Mouse (Mus musculus) MEL (cell line): Measurements from ENCODE around the gene Gm49416. TPM values are rescaled to one million over a fixed set of nuclear protein-coding genes. Genes with fewer than 3 reads are reported as not detected.

Experiments used
- DNase-seq: peaks from one replicate; pipeline ENCODE4 v3.0.0; 2011; ENCODE audit warnings: low read depth, low spot score
- H3K27ac ChIP-seq: 2 replicates; pipeline ENCODE4 v1.5.1; 2012; ENCODE audit warnings: low read depth, mild to moderate bottlenecking, control low read depth, low read length, moderate library complexity; ENCODE audit not compliant: control insufficient read depth
- H3K27me3 ChIP-seq, 2 experiments: fragments of 150-350 bp in 1 of 2; sonication (generic) in 1 of 2; 2 replicates each; pipeline ENCODE4 v1.6.1; 2012; ENCODE audit warnings: low read length in 2 of 2, mild to moderate bottlenecking in 2 of 2, improper control_type of control experiment in 1 of 2, moderate library complexity in 1 of 2; ENCODE audit not compliant: insufficient read depth in 2 of 2, control insufficient read depth in 1 of 2
- H3K36me3 ChIP-seq, 2 experiments: 2 replicates each; pipeline ENCODE4 v1.6.1; 2012 to 2014; ENCODE audit warnings: low read length in 2 of 2, improper control_type of control experiment in 1 of 2, inconsistent platforms in 1 of 2, mild to moderate bottlenecking in 1 of 2; ENCODE audit not compliant: insufficient read depth in 2 of 2, control insufficient read depth in 1 of 2
- H3K4me1 ChIP-seq, 2 experiments: fragments of 150-350 bp in 1 of 2; sonication (generic) in 1 of 2; 2 replicates each; pipeline ENCODE4 v1.6.1; 2012; ENCODE audit warnings: low read length in 2 of 2, improper control_type of control experiment in 1 of 2, mild to moderate bottlenecking in 1 of 2; ENCODE audit not compliant: insufficient read depth in 2 of 2, control insufficient read depth in 1 of 2
- H3K4me3 ChIP-seq, 2 experiments: fragments of 150-350 bp in 1 of 2; sonication (generic) in 1 of 2; 2 replicates each; pipeline ENCODE4 v1.5.1; 2012; ENCODE audit warnings: low read depth in 2 of 2, low read length in 2 of 2, mild to moderate bottlenecking in 2 of 2, moderate library complexity in 2 of 2, control low read depth in 1 of 2, improper control_type of control experiment in 1 of 2; ENCODE audit not compliant: control insufficient read depth in 1 of 2, insufficient read depth in 1 of 2
- H3K79me2 ChIP-seq: 2 replicates; pipeline ENCODE4 v1.6.1; 2012; ENCODE audit warnings: mild to moderate bottlenecking, low read length, moderate library complexity; ENCODE audit not compliant: control insufficient read depth, poor library complexity, insufficient read depth
- H3K9ac ChIP-seq: 2 replicates; pipeline ENCODE4 v1.6.1; 2012; ENCODE audit warnings: low read depth, mild to moderate bottlenecking, control low read depth, low read length, moderate library complexity; ENCODE audit not compliant: control insufficient read depth, poor library complexity, severe bottlenecking
- H3K9me3 ChIP-seq: fragments of 150-350 bp; sonication (generic); replicated peaks from 2 replicates; pipeline ENCODE4 v1.6.1; 2012; ENCODE audit warnings: mild to moderate bottlenecking, low read length, improper control_type of control experiment, moderate library complexity; ENCODE audit not compliant: insufficient read depth
- BHLHE40 ChIP-seq: IDR thresholded peaks from 2 replicates; pipeline ENCODE4 v1.6.1; 2012; ENCODE audit warnings: low read depth, mild to moderate bottlenecking, inconsistent platforms, low read length, improper control_type of control experiment, borderline replicate concordance
- CHD1 ChIP-seq: IDR thresholded peaks from 2 replicates; pipeline ENCODE4 v1.6.1; 2012; ENCODE audit warnings: low read depth, mild to moderate bottlenecking, inconsistent platforms, low read length, improper control_type of control experiment
- CHD2 ChIP-seq: IDR thresholded peaks from 2 replicates; pipeline ENCODE4 v1.6.1; 2011; ENCODE audit warnings: low read length, improper control_type of control experiment
- CTCF ChIP-seq, 3 experiments: IDR thresholded peaks in 2 of 3; conservative IDR thresholded peaks in 1 of 3; 2 replicates each; pipeline ENCODE4 v1.5.1; 2011 to 2012; ENCODE audit warnings: low read length in 3 of 3, low read depth in 2 of 3, mild to moderate bottlenecking in 2 of 3, improper control_type of control experiment in 1 of 3, inconsistent platforms in 1 of 3, mixed read lengths in 1 of 3, moderate library complexity in 1 of 3; ENCODE audit not compliant: control insufficient read depth in 1 of 3, insufficient read depth in 1 of 3, poor library complexity in 1 of 3, severe bottlenecking in 1 of 3
- E2F4 ChIP-seq: IDR thresholded peaks from 2 replicates; pipeline ENCODE4 v1.6.1; 2011; ENCODE audit warnings: low read depth, low read length, improper control_type of control experiment, borderline replicate concordance
- ELF1 ChIP-seq: IDR thresholded peaks from 2 replicates; pipeline ENCODE4 v1.6.1; 2014; ENCODE audit warnings: low read depth, mild to moderate bottlenecking, inconsistent platforms, low read length, improper control_type of control experiment, moderate library complexity
- EP300 ChIP-seq, 2 experiments: IDR thresholded peaks; 2 replicates each; pipeline ENCODE4 v1.6.1; 2011; ENCODE audit warnings: improper control_type of control experiment in 2 of 2, low read length in 2 of 2, low read depth in 1 of 2, mild to moderate bottlenecking in 1 of 2
- ETS1 ChIP-seq: IDR thresholded peaks from 2 replicates; pipeline ENCODE4 v1.6.1; 2012; ENCODE audit warnings: low read depth, mild to moderate bottlenecking, inconsistent platforms, low read length, improper control_type of control experiment, moderate library complexity
- GABPA ChIP-seq: IDR thresholded peaks from 2 replicates; pipeline ENCODE4 v1.6.1; 2012; ENCODE audit warnings: low read depth, mild to moderate bottlenecking, inconsistent platforms, low read length, improper control_type of control experiment, moderate library complexity
- GATA1 ChIP-seq: IDR thresholded peaks from 2 replicates; pipeline ENCODE4 v1.6.1; 2011; ENCODE audit warnings: low read depth, low read length, improper control_type of control experiment
- HCFC1 ChIP-seq: IDR thresholded peaks from 2 replicates; pipeline ENCODE4 v1.6.1; 2012; ENCODE audit warnings: low read depth, mild to moderate bottlenecking, inconsistent platforms, low read length, improper control_type of control experiment, moderate library complexity
- JUND ChIP-seq: IDR thresholded peaks from 2 replicates; pipeline ENCODE4 v1.6.1; 2011; ENCODE audit warnings: low read depth, mild to moderate bottlenecking, improper control_type of control experiment, low read length
- MAX ChIP-seq: IDR thresholded peaks from 2 replicates; pipeline ENCODE4 v1.6.1; 2011; ENCODE audit warnings: low read length, improper control_type of control experiment
- MAZ ChIP-seq: IDR thresholded peaks from 2 replicates; pipeline ENCODE4 v1.6.1; 2012; ENCODE audit warnings: low read depth, mild to moderate bottlenecking, inconsistent platforms, low read length, improper control_type of control experiment
- MEF2A ChIP-seq: IDR thresholded peaks from 2 replicates; pipeline ENCODE4 v1.6.1; 2014; ENCODE audit warnings: low read depth, mild to moderate bottlenecking, inconsistent platforms, low read length, improper control_type of control experiment; ENCODE audit not compliant: poor library complexity, insufficient replicate concordance, severe bottlenecking; ENCODE audit errors: extremely low read depth
- MXI1 ChIP-seq: IDR thresholded peaks from 2 replicates; pipeline ENCODE4 v1.6.1; 2011; ENCODE audit warnings: mild to moderate bottlenecking, low read depth, low read length, improper control_type of control experiment
- MYB ChIP-seq: IDR thresholded peaks from 2 replicates; pipeline ENCODE4 v1.6.1; 2011; ENCODE audit warnings: mild to moderate bottlenecking, low read depth, low read length, improper control_type of control experiment
- MYC ChIP-seq: IDR thresholded peaks from 2 replicates; pipeline ENCODE4 v1.6.1; 2011; ENCODE audit warnings: low read depth, mild to moderate bottlenecking, low read length, improper control_type of control experiment, moderate library complexity
- NELFE ChIP-seq: IDR thresholded peaks from 2 replicates; pipeline ENCODE4 v1.6.1; 2011; ENCODE audit warnings: low read depth, low read length, improper control_type of control experiment
- NRF1 ChIP-seq: IDR thresholded peaks from 2 replicates; pipeline ENCODE4 v1.6.1; 2014; ENCODE audit warnings: low read depth, mild to moderate bottlenecking, inconsistent platforms, low read length, improper control_type of control experiment, moderate library complexity; ENCODE audit not compliant: poor library complexity, insufficient read depth, severe bottlenecking
- POLR2A ChIP-seq, 2 experiments: IDR thresholded peaks; 2 replicates each; pipeline ENCODE4 v1.6.1; 2011 to 2012; ENCODE audit warnings: low read length in 2 of 2, mild to moderate bottlenecking in 2 of 2, control low read depth in 1 of 2, improper control_type of control experiment in 1 of 2, low read depth in 1 of 2, moderate library complexity in 1 of 2; ENCODE audit not compliant: control insufficient read depth in 1 of 2, insufficient read depth in 1 of 2, poor library complexity in 1 of 2
- POLR2AphosphoS5 ChIP-seq: IDR thresholded peaks from 2 replicates; pipeline ENCODE4 v1.6.1; 2012; ENCODE audit warnings: low read depth, borderline replicate concordance, mild to moderate bottlenecking, inconsistent platforms, low read length, moderate library complexity, mixed read lengths
- RAD21 ChIP-seq: IDR thresholded peaks from 2 replicates; pipeline ENCODE4 v1.6.1; 2011; ENCODE audit warnings: mild to moderate bottlenecking, low read depth, low read length, improper control_type of control experiment
- RCOR1 ChIP-seq: IDR thresholded peaks from 2 replicates; pipeline ENCODE4 v1.6.1; 2012; ENCODE audit warnings: low read depth, mild to moderate bottlenecking, inconsistent platforms, low read length, improper control_type of control experiment
- SIN3A ChIP-seq: IDR thresholded peaks from 2 replicates; pipeline ENCODE4 v1.6.1; 2012; ENCODE audit warnings: low read length, improper control_type of control experiment, inconsistent platforms
- SMC3 ChIP-seq: IDR thresholded peaks from 2 replicates; pipeline ENCODE4 v1.6.1; 2011; ENCODE audit warnings: low read depth, low read length, improper control_type of control experiment
- TAL1 ChIP-seq: IDR thresholded peaks from 2 replicates; pipeline ENCODE4 v1.6.1; 2012; ENCODE audit warnings: mild to moderate bottlenecking, inconsistent platforms, low read length, moderate library complexity, mixed read lengths
- TBP ChIP-seq: IDR thresholded peaks from 2 replicates; pipeline ENCODE4 v1.8.0; 2011; ENCODE audit warnings: low read depth, low read length, improper control_type of control experiment
- TCF12 ChIP-seq: IDR thresholded peaks from 2 replicates; pipeline ENCODE4 v1.6.1; 2014; ENCODE audit warnings: low read depth, mild to moderate bottlenecking, inconsistent platforms, low read length, improper control_type of control experiment, moderate library complexity
- UBTF ChIP-seq: IDR thresholded peaks from 2 replicates; pipeline ENCODE4 v1.6.1; 2012; ENCODE audit warnings: low read depth, mild to moderate bottlenecking, inconsistent platforms, low read length, improper control_type of control experiment, moderate library complexity, borderline replicate concordance; ENCODE audit not compliant: insufficient read depth
- USF1 ChIP-seq: IDR thresholded peaks from 2 replicates; pipeline ENCODE4 v1.6.1; 2014; ENCODE audit warnings: low read depth, mild to moderate bottlenecking, inconsistent platforms, low read length, improper control_type of control experiment, moderate library complexity
- ZC3H11A ChIP-seq: IDR thresholded peaks from 2 replicates; pipeline ENCODE4 v1.6.1; 2012; ENCODE audit warnings: low read depth, mild to moderate bottlenecking, inconsistent platforms, low read length, improper control_type of control experiment
- ZKSCAN1 ChIP-seq: IDR thresholded peaks from 2 replicates; pipeline ENCODE4 v1.6.1; 2012; ENCODE audit warnings: low read depth, mild to moderate bottlenecking, inconsistent platforms, low read length, improper control_type of control experiment, moderate library complexity
- ZMIZ1 ChIP-seq: IDR thresholded peaks from 2 replicates; pipeline ENCODE4 v1.6.1; 2012; ENCODE audit warnings: low read depth, mild to moderate bottlenecking, inconsistent platforms, low read length, improper control_type of control experiment, moderate library complexity
- ZNF384 ChIP-seq: IDR thresholded peaks from 2 replicates; pipeline ENCODE4 v1.6.1; 2012; ENCODE audit warnings: low read depth, mild to moderate bottlenecking, inconsistent platforms, low read length, improper control_type of control experiment
- polyA plus RNA-seq, 2 experiments: library from polyadenylated mRNA; stranded (reverse) in 1 of 2; unstranded in 1 of 2; fragments of >175 nt in 1 of 2; fragments of >200 nt in 1 of 2; gene quantifications; 2 replicates each; pipeline versions ENCODE4 v1.2.1 to v1.2.4; 2012; ENCODE audit warnings: low replicate concordance in 2 of 2, low read depth in 1 of 2; ENCODE audit not compliant: insufficient read length in 2 of 2, insufficient read depth in 1 of 2, missing spikeins in 1 of 2
- total RNA-seq: library from RNA; depleted of rRNA; stranded (reverse); fragments of 300-350 nt; gene quantifications from 2 replicates; pipeline ENCODE4 v1.2.3, GENCODE M21; 2012

The Gm49416 gene
- total and polyA plus RNA-seq, 3 experiments, result 0.77 to 31.2 TPM; not detected in 1

GRCm38 (mm10) chr19:8941515-8942217, 52.9 kb downstream of the Gm49416 start, which contains the start of gene Mta2:
Gene Mta2 (plus strand): TSS chr19:8941875.
- H3K79me2 ChIP-seq, result peaks cover 36% of the 10 kb centered on the region
- peaks cover 7 to 35% of the 10 kb centered on the region in 2 experiments for H3K36me3 ChIP-seq
- H3K27me3 ChIP-seq, result no peaks in the 10 kb centered on the region
- DNase-seq, result peak; percentile 97
- peaks cover 11 to 36% of the 10 kb centered on the region in 2 experiments for H3K4me1 ChIP-seq
- no peaks in the 10 kb centered on the region for H3K9me3 ChIP-seq
- peak within 1 kb of the TSS; percentile 92 for H3K9ac ChIP-seq
- H3K4me3 ChIP-seq, result peak within 1 kb of the TSS; percentile 85 to 99
- peak within 1 kb of the TSS; percentile 92 for H3K27ac ChIP-seq
- TF ChIP-seq UBTF (no peak), CHD1 (no peak), MAZ (peak; percentile 33), CHD2 (no peak), USF1 (no peak; the same call in 1 of the 2 replicates), E2F4 (0 out of 2 replicates have a peak, but pooled peaks have one; percentile 30), MAX (no peak; the same call in 1 of the 2 replicates), TCF12 (peak; percentile 60), BHLHE40 (no peak), RCOR1 (no peak), HCFC1 (peak; percentile 73), MXI1 (0 out of 2 replicates have a peak, but pooled peaks have one; percentile 19), TBP (peak; percentile 53; the same call in 1 of the 2 replicates), GATA1 (no peak), TAL1 (no peak), NELFE (peak; percentile 77), NRF1 (peak; percentile 43; the same call in 1 of the 2 replicates), ZMIZ1 (peak; percentile 66), ETS1 (peak; percentile 52; the same call in 1 of the 2 replicates), ELF1 (peak; percentile 86), ZC3H11A (no peak), SIN3A (peak; percentile 78), RAD21 (no peak), EP300 (IDR thresholded peaks at IDR 0.05; ENCODE audit: low read depth in 1 of 2, low read length in 2 of 2) (peak in 1 of 2 experiments; percentile 6; a peak in 1 of 4 replicates), ZNF384 (no peak), JUND (no peak), ZKSCAN1 (0 out of 2 replicates have a peak, but pooled peaks have one; percentile 24), CTCF (IDR thresholded peaks at IDR 0.05 in 2 of 3, conservative IDR thresholded peaks at IDR 0.05 in 1 of 3; ENCODE audit: control insufficient read depth in 1 of 3, insufficient read depth in 1 of 3, low read depth in 2 of 3, low read length in 3 of 3, poor library complexity in 1 of 3, severe bottlenecking in 1 of 3) (peak in 1 of 3 experiments; percentile 1; a peak in 1 of 6 replicates), MYC (peak; percentile 70; the same call in 1 of the 2 replicates), POLR2AphosphoS5 (no peak), GABPA (no peak), MEF2A (no peak), MYB (peak; percentile 63; the same call in 1 of the 2 replicates), POLR2A (IDR thresholded peaks at IDR 0.05; ENCODE audit: control insufficient read depth in 1 of 2, insufficient read depth in 1 of 2, low read depth in 1 of 2, low read length in 2 of 2, poor library complexity in 1 of 2) (peak; percentile 47 to 91), SMC3 (no peak)
